Mouse (Mus musculus): ENCODE measurements around the gene V1rd19. TPM values are rescaled to one million over a fixed set of nuclear protein-coding genes. Genes with fewer than 3 reads are reported as not detected.
"Not testable (repeated sequence)": the region's sequence is repeated elsewhere in the genome, so short reads cannot be mapped to it uniquely, and the experiment has no call there.

V1rd19 gene
- polyA plus RNA-seq (2012), result not detected in 2 replicates

DNA sequence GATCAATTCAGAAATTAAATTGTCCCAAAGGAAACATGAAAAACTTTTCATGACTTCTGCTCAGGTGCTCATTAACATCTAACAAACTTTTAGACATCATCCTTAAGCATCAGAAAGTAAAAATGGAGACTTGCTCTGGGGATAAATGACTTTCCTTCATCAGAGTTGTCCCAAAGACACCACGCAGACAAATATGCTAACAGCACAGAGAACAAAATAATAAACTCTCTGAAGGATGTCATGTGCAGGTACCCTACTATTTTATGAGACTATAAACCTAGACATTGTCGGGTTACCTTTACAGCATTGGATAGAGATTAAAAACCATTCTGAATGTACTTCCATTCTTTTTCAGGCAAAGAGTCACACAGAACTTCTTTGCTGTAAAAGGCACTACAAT lies at the start of gene V1rd19:
TSS of gene V1rd19 (plus strand) at position 301 of the 400 bp plus-strand sequence.
- no peak for TF ChIP-seq GATA1 (IDR thresholded peaks at IDR 0.05; ENCODE audit: low read length)

DNA sequence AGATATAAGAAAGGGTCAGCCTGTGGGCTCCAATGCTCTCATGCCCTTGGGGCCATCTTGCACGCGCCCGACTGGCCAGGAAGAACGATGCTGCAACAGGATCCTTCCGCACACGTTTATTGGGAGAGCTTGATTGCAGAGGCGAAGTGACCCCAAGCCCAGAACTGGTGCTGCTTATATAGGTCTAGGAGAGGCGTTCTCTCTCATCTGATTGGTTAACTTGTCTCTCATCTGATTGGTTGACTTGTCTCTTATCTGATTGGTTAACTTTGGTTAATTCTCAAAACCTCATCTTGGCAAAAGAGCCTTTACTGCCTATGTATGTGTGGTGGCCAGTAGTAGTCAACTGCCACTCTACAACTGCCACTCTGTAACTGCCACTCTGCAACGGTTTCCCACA lies 27.2 kb upstream of the V1rd19 start, which contains the start of gene Vmn1r181:
TSS of gene Vmn1r181 (plus strand) at position 301 of the 400 bp plus-strand sequence.
- not testable (repeated sequence) for TF ChIP-seq GATA1 (IDR thresholded peaks at IDR 0.05; ENCODE audit: low read length)

DNA sequence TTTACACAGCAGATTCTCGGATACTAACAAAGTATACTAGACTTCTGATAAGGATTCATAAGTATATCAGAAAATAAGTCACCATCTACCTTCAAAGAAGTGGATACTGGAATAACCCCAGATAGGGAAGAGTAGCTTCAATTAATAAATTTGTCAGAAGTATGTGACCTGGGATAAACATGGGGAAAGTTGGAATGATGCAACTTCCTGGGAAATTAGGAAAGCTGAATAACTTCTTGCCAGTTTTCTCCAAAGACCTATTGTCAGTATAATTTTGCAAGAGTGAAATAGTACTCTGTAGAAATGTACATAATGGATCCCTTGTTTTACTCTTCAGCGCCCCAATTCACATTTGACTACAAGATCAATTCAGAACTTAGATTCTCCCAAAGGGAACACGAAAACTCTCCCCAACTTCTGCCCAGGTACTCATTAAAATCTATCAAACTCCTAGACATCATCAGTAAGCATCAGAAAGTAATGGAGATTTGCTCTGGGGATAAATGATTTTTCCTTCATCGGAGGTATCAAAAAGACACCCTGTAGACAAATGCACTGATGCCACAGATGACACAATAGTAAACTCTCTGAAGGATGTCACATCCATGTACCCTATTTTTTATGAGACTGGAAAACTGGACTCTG lies 51.3 kb downstream of the V1rd19 start, which contains the start of gene Vmn1r183:
TSS of gene Vmn1r183 (plus strand) at position 595 of the 645 bp plus-strand sequence.
- TF ChIP-seq GATA1 (IDR thresholded peaks at IDR 0.05; ENCODE audit: low read length), result no peak

Other genes with a start within 250 kb of the V1rd19 start
- gene Vmn1r174, start 249.4 kb upstream of the V1rd19 start, polyA plus RNA-seq (2012), result not detected in 2 replicates
- not detected in 2 replicates for gene Vmn1r175, start 191.0 kb upstream of the V1rd19 start, polyA plus RNA-seq (2012)
- not detected in 2 replicates for gene Vmn1r176, start 164.3 kb upstream of the V1rd19 start, polyA plus RNA-seq (2012)
- not detected in 2 replicates for gene Vmn1r177, start 135.2 kb upstream of the V1rd19 start, polyA plus RNA-seq (2012)
- not detected in 2 replicates for gene Vmn1r178, start 109.7 kb upstream of the V1rd19 start, polyA plus RNA-seq (2012)
- not detected in 2 replicates for gene Vmn1r179, start 74.7 kb upstream of the V1rd19 start, polyA plus RNA-seq (2012)
- not detected in 2 replicates for gene Vmn1r180, start 51.1 kb upstream of the V1rd19 start, polyA plus RNA-seq (2012)
- not detected in 2 replicates for gene Vmn1r181, start 27.1 kb upstream of the V1rd19 start, polyA plus RNA-seq (2012)
- not detected in 2 replicates for gene Vmn1r183, start 51.6 kb downstream of the V1rd19 start, polyA plus RNA-seq (2012)
- 12.0 and 14.5 TPM in 2 replicates for gene Zfp180, start 80.2 kb downstream of the V1rd19 start, polyA plus RNA-seq (2012)
- 0.05 TPM in 2 replicates for gene Zfp112, start 110.6 kb downstream of the V1rd19 start, polyA plus RNA-seq (2012)
- 3.2 and 3.6 TPM in 2 replicates for gene Zfp235, start 132.5 kb downstream of the V1rd19 start, polyA plus RNA-seq (2012)
- gene Zfp114, start 173.4 kb downstream of the V1rd19 start, polyA plus RNA-seq (2012), result not detected in 2 replicates
- gene Zfp111, start 209.8 kb downstream of the V1rd19 start, polyA plus RNA-seq (2012), result 0.37 and 0.95 TPM in 2 replicates
- 0.31 and 0.56 TPM in 2 replicates for gene Zfp109, start 235.9 kb downstream of the V1rd19 start, polyA plus RNA-seq (2012)

All from G1E-ER4 (cell line).